Mouse (Mus musculus): ENCODE data around the gene Cse1l. TPM values are rescaled to one million over a fixed set of nuclear protein-coding genes. Genes with fewer than 3 reads are reported as not detected.
A peak's percentile ranks its signal among the peaks of the same experiment; 100 is the strongest.

Cse1l gene
- polyA plus RNA-seq, 2 experiments: 33.9 to 63.9 TPM

- Histone ChIP-seq H3K4me3 (ENCODE audit: insufficient read depth in 1 of 2, low read depth in 2 of 2, low read length in 2 of 2) (no peak overlapping the region), H3K27ac (no peak overlapping the region), H3K36me3 (replicated peaks; ENCODE audit: control insufficient read depth, insufficient read depth, low read depth) (peaks cover 16% of the 10 kb centered on the region), H3K4me2 (ENCODE audit: low read depth) (no peak overlapping the region), H3K4me1 (replicated peaks; ENCODE audit: control insufficient read depth in 2 of 2, insufficient read depth in 2 of 2, low read length in 1 of 2) (no peaks in the 10 kb centered on the region), H3K9me3 (ENCODE audit: control insufficient read depth, low read length) (no peaks in the 10 kb centered on the region), H3K9ac (replicated peaks) (no peak overlapping the region), H3K27me3 (ENCODE audit: control insufficient read depth, insufficient read depth, low read length) (no peaks in the 10 kb centered on the region)
- ATAC-seq (ENCODE audit: insufficient read depth) (no peak), DNase-seq (ENCODE audit: low read depth in 3 of 3, low spot score in 3 of 3) (no peak)
- 84% methylated on average over 10 of the region's 10 CpGs for WGBS (ENCODE audit: insufficient replicate concordance)
- TF ChIP-seq CTCF (IDR thresholded peaks at IDR 0.05; ENCODE audit: low read depth) (no peak), EP300 (IDR thresholded peaks at IDR 0.05; ENCODE audit: low read depth) (no peak)
These were observed 29.5 kb upstream of the Cse1l start for GRCm38 (mm10) chr2:166876331-166876730.

DNA sequence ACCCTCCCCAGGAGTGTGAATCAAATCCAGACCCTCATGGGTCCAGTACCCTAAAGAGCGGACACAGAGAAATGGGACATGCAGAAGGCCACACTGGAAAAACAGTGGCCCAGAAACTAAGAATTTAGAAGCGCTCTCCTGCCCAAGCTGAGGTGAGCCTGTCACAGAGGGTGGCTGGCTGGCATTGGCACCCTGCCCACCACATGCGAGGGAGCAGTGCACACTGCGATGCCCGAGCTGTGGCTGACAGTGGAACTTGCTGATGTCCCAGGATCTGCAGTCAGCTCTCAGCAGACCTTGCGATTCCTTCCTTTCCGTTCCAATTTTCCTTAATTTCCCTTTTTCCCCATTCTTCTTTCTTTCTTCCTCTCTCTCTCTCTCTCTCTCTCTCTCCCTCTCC is 20.8 kb upstream of the Cse1l start:
- Histone ChIP-seq H3K27ac (no peak overlapping the region), H3K4me1 (replicated peaks; ENCODE audit: control insufficient read depth in 2 of 2, insufficient read depth in 2 of 2, low read length in 1 of 2) (no peaks in the 10 kb centered on the region), H3K27me3 (ENCODE audit: control insufficient read depth, insufficient read depth, low read length) (no peaks in the 10 kb centered on the region), H3K4me3 (ENCODE audit: insufficient read depth in 1 of 2, low read depth in 2 of 2, low read length in 2 of 2) (no peak overlapping the region), H3K36me3 (replicated peaks; ENCODE audit: control insufficient read depth, insufficient read depth, low read depth) (peaks cover 3% of the 10 kb centered on the region), H3K9me3 (ENCODE audit: control insufficient read depth, low read length) (no peaks in the 10 kb centered on the region), H3K9ac (replicated peaks) (no peak overlapping the region), H3K4me2 (ENCODE audit: low read depth) (no peak overlapping the region)
- DNase-seq (ENCODE audit: low read depth in 3 of 3, low spot score in 3 of 3): no peak
- TF ChIP-seq CTCF (IDR thresholded peaks at IDR 0.05; ENCODE audit: low read depth): no peak
- no peak for TF ChIP-seq EP300 (IDR thresholded peaks at IDR 0.05; ENCODE audit: low read depth)
- no peak for ATAC-seq (ENCODE audit: insufficient read depth)
- WGBS (ENCODE audit: insufficient replicate concordance): 91% methylated on average over 7 of the region's 7 CpGs

DNA sequence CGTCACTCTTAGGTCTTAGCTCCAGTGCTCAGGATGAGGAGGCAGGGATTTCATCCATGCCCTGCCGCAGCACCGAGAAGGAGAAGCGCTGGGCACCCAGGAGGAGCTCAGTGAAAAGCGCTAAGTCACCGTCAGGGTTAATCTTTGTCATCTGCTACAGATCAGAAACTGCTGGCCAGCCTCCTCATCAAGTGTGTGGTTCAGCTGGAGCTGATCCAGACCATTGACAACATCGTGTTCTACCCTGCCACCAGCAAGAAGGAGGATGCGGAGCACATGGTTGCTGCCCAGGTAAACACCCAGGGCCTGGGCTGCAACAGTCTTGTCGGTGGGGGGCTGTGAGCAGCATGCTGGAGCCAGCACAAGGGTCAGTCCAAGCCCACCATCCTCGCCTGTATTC is 20.2 kb upstream of the Cse1l start:
- no peak for DNase-seq (ENCODE audit: low read depth in 3 of 3, low spot score in 3 of 3)
- TF ChIP-seq CTCF (IDR thresholded peaks at IDR 0.05; ENCODE audit: low read depth) (no peak), EP300 (IDR thresholded peaks at IDR 0.05; ENCODE audit: low read depth) (no peak)
- 73% methylated on average over 10 of the region's 10 CpGs for WGBS (ENCODE audit: insufficient replicate concordance)

DNA sequence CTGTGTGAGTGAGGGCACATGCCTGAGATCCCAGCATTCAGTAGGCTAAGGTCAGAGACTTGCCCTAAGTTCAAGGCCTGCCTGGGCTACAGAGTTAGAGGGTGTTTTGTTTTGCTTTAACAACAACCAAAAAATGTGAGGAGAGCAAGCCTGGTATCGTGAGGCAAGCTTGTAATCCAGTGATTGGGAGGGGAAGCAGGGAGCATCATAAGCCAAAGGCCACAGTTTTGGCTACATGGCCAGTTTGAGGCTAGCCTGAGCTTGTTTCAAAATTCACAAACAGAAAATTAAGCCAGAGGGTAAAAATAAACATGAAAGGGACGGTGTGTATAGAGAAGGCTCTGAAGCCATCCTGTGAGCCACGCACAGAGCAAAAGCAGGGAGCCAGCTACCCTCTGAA is 19.6 kb upstream of the Cse1l start:
- H3K9me3 ChIP-seq (ENCODE audit: control insufficient read depth, low read length): no peaks in the 10 kb centered on the region
- H3K4me1 ChIP-seq (replicated peaks; ENCODE audit: control insufficient read depth in 2 of 2, insufficient read depth in 2 of 2, low read length in 1 of 2): no peaks in the 10 kb centered on the region
- no peak for TF ChIP-seq EP300 (IDR thresholded peaks at IDR 0.05; ENCODE audit: low read depth)
- no peak for TF ChIP-seq CTCF (IDR thresholded peaks at IDR 0.05; ENCODE audit: low read depth)
- peaks cover 4% of the 10 kb centered on the region for H3K36me3 ChIP-seq (replicated peaks; ENCODE audit: control insufficient read depth, insufficient read depth, low read depth)
- no peak for ATAC-seq (ENCODE audit: insufficient read depth)
- H3K27ac ChIP-seq: no peak overlapping the region
- WGBS (ENCODE audit: insufficient replicate concordance): 80% methylated on average over 3 of the region's 3 CpGs
- no peak for DNase-seq (ENCODE audit: low read depth in 3 of 3, low spot score in 3 of 3)
- no peak overlapping the region for H3K4me2 ChIP-seq (ENCODE audit: low read depth)
- no peak overlapping the region for H3K9ac ChIP-seq (replicated peaks)
- H3K27me3 ChIP-seq (ENCODE audit: control insufficient read depth, insufficient read depth, low read length): no peaks in the 10 kb centered on the region
- no peak overlapping the region for H3K4me3 ChIP-seq (ENCODE audit: insufficient read depth in 1 of 2, low read depth in 2 of 2, low read length in 2 of 2)

More for the DNA sequence above, 20.2 kb upstream of the Cse1l start:
- no peaks in the 10 kb centered on the region for H3K9me3 ChIP-seq (ENCODE audit: control insufficient read depth, low read length)
- no peak overlapping the region for H3K4me3 ChIP-seq (ENCODE audit: insufficient read depth in 1 of 2, low read depth in 2 of 2, low read length in 2 of 2)
- H3K27ac ChIP-seq: no peak overlapping the region
- no peaks in the 10 kb centered on the region for H3K4me1 ChIP-seq (replicated peaks; ENCODE audit: control insufficient read depth in 2 of 2, insufficient read depth in 2 of 2, low read length in 1 of 2)
- peaks cover 3% of the 10 kb centered on the region for H3K36me3 ChIP-seq (replicated peaks; ENCODE audit: control insufficient read depth, insufficient read depth, low read depth)
- ATAC-seq (ENCODE audit: insufficient read depth): no peak
- H3K27me3 ChIP-seq (ENCODE audit: control insufficient read depth, insufficient read depth, low read length): no peaks in the 10 kb centered on the region
- no peak overlapping the region for H3K9ac ChIP-seq (replicated peaks)
- no peak overlapping the region for H3K4me2 ChIP-seq (ENCODE audit: low read depth)

GRCm38 (mm10) chr2:166887816-166888215 is 18.0 kb upstream of the Cse1l start:
- WGBS (ENCODE audit: insufficient replicate concordance): 59% methylated on average over 11 of the region's 11 CpGs
- Histone ChIP-seq H3K27me3 (ENCODE audit: control insufficient read depth, insufficient read depth, low read length) (no peaks in the 10 kb centered on the region), H3K9ac (replicated peaks) (no peak overlapping the region), H3K4me3 (ENCODE audit: insufficient read depth in 1 of 2, low read depth in 2 of 2, low read length in 2 of 2) (no peak overlapping the region), H3K36me3 (replicated peaks; ENCODE audit: control insufficient read depth, insufficient read depth, low read depth) (peaks cover 11% of the 10 kb centered on the region), H3K4me1 (replicated peaks; ENCODE audit: control insufficient read depth in 2 of 2, insufficient read depth in 2 of 2, low read length in 1 of 2) (no peaks in the 10 kb centered on the region), H3K9me3 (ENCODE audit: control insufficient read depth, low read length) (no peaks in the 10 kb centered on the region), H3K4me2 (ENCODE audit: low read depth) (no peak overlapping the region), H3K27ac (no peak overlapping the region)
- DNase-seq (ENCODE audit: low read depth in 3 of 3, low spot score in 3 of 3): no peak
- no peak for ATAC-seq (ENCODE audit: insufficient read depth)
- TF ChIP-seq CTCF (IDR thresholded peaks at IDR 0.05; ENCODE audit: low read depth) (peak; percentile 64), EP300 (IDR thresholded peaks at IDR 0.05; ENCODE audit: low read depth) (no peak)

Measured in liver, embryonic 14.5 days (tissue).